Mouse (Mus musculus): Measurements from ENCODE around the gene Phlda1. TPM values are rescaled to one million over a fixed set of nuclear protein-coding genes. Genes with fewer than 3 reads are reported as not detected.

Gene Phlda1
- total and polyA plus RNA-seq, 3 experiments = 13.4 to 16.8 (median 16.2) TPM

- no peak for TF ChIP-seq CTCF (IDR thresholded peaks at IDR 0.05)
- no peak for TF ChIP-seq EP300 (IDR thresholded peaks at IDR 0.05; ENCODE audit: insufficient read depth, low read depth, low read length)
- no peak for TF ChIP-seq POLR2A (IDR thresholded peaks at IDR 0.05; ENCODE audit: insufficient read depth, low read depth, low read length)
- Histone ChIP-seq H3K79me2 (replicated peaks; ENCODE audit: control insufficient read depth, insufficient read depth, low read length) (no peaks in the 10 kb centered on the region), H3K27ac (peak overlapping the region; percentile 93), H3K4me3 (peak overlapping the region; percentile 82), H3K4me1 (ENCODE audit: control insufficient read depth, insufficient read depth, low read length) (peaks cover 4% of the 10 kb centered on the region), H3K36me3 (ENCODE audit: control insufficient read depth, insufficient read depth, low read length) (peaks cover 4% of the 10 kb centered on the region; the same call in 1 of the 2 replicates), H3K9ac (ENCODE audit: low read depth, low read length) (peak overlapping the region; percentile 89), H3K27me3 (ENCODE audit: control insufficient read depth, insufficient read depth, low read length) (no peaks in the 10 kb centered on the region)
- intact Hi-C loops (cut with DNase I) = loop anchor here (1.0 to 10.0 kb wide), 5 partner anchors 40 to 418 kb away; no protein-coding TSS in a partner anchor
- under 1% methylated on average over 22 of the region's 23 CpGs for WGBS
- DNase-seq = no peak
These were observed 907 bp downstream of the Phlda1 start for GRCm38 (mm10) chr10:111506926-111507459.

GRCm38 (mm10) chr10:111507460-111508211 lies 1.6 kb downstream of the Phlda1 start:
- 2% methylated on average over 38 of the region's 38 CpGs for WGBS

GRCm38 (mm10) chr10:111508324-111509080 lies 2.4 kb downstream of the Phlda1 start:
- intact Hi-C loops (cut with DNase I) = loop anchor here (5.0 to 10.0 kb wide), 4 partner anchors 39 to 306 kb away; no protein-coding TSS in a partner anchor
- Histone ChIP-seq H3K27me3 (ENCODE audit: control insufficient read depth, insufficient read depth, low read length) (no peaks in the 10 kb centered on the region), H3K4me3 (peak overlapping the region; percentile 62), H3K36me3 (ENCODE audit: control insufficient read depth, insufficient read depth, low read length) (peaks cover 4% of the 10 kb centered on the region; the same call in 1 of the 2 replicates), H3K4me1 (ENCODE audit: control insufficient read depth, insufficient read depth, low read length) (peaks cover 4% of the 10 kb centered on the region), H3K27ac (peak overlapping the region; percentile 76), H3K9ac (ENCODE audit: low read depth, low read length) (no peak overlapping the region), H3K79me2 (replicated peaks; ENCODE audit: control insufficient read depth, insufficient read depth, low read length) (no peaks in the 10 kb centered on the region)
- WGBS = 38% methylated on average over 7 of the region's 7 CpGs
- no peak for DNase-seq
- TF ChIP-seq EP300 (IDR thresholded peaks at IDR 0.05; ENCODE audit: insufficient read depth, low read depth, low read length) (no peak), POLR2A (IDR thresholded peaks at IDR 0.05; ENCODE audit: insufficient read depth, low read depth, low read length) (no peak), CTCF (IDR thresholded peaks at IDR 0.05) (no peak)

More at GRCm38 (mm10) chr10:111507460-111508211, 1.6 kb downstream of the Phlda1 start:
- intact Hi-C loops (cut with DNase I) = loop anchor here (1.0 to 10.0 kb wide), 5 partner anchors 40 to 418 kb away; no protein-coding TSS in a partner anchor
- Histone ChIP-seq H3K4me1 (ENCODE audit: control insufficient read depth, insufficient read depth, low read length) (peaks cover 4% of the 10 kb centered on the region), H3K27ac (peak overlapping the region; percentile 76), H3K27me3 (ENCODE audit: control insufficient read depth, insufficient read depth, low read length) (no peaks in the 10 kb centered on the region), H3K36me3 (ENCODE audit: control insufficient read depth, insufficient read depth, low read length) (peaks cover 4% of the 10 kb centered on the region; the same call in 1 of the 2 replicates), H3K4me3 (peak overlapping the region; percentile 62), H3K9ac (ENCODE audit: low read depth, low read length) (peak overlapping the region; percentile 89), H3K79me2 (replicated peaks; ENCODE audit: control insufficient read depth, insufficient read depth, low read length) (no peaks in the 10 kb centered on the region)
- DNase-seq = peak; percentile 67 to 70
- TF ChIP-seq EP300 (IDR thresholded peaks at IDR 0.05; ENCODE audit: insufficient read depth, low read depth, low read length) (0 out of 2 replicates have a peak, but pooled peaks have one; percentile 16), CTCF (IDR thresholded peaks at IDR 0.05) (peak; percentile 60), POLR2A (IDR thresholded peaks at IDR 0.05; ENCODE audit: insufficient read depth, low read depth, low read length) (no peak)

DNA sequence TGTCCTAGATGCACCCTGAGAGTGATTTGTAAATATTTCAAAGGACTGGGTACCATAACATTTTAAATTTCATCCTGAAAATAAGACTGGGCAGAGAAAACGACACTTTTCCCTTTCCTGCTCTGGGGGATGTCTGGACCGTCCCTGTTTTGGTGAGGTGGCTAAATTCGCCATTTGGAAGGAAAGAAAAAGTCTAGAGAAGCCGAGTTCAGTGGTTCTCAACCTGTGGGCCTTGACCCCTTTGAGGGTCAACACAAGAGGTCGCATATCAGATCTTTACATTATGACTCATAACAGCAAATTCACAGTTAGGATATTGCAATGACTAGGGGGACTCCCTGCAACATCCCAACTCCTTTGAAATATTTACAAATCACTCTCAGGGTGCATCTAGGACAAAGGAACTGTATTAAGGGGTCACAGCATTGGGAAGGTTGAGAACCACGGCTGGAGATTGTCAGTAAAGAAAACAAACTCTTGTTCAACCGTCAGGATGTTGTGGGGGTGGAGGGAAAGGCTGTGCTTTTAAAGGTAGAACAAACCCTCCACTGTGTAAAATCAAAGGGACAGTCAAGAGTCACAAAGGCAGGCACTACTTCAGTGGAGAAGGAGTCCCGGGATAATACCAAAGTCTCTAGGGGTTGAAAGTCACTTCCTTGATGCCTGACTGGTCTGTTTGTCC lies 3.2 kb downstream of the Phlda1 start:
- DNase-seq = no peak
- Histone ChIP-seq H3K27ac (no peak overlapping the region; the same call in 1 of the 2 replicates), H3K4me1 (ENCODE audit: control insufficient read depth, insufficient read depth, low read length) (peaks cover 4% of the 10 kb centered on the region), H3K36me3 (ENCODE audit: control insufficient read depth, insufficient read depth, low read length) (peaks cover 4% of the 10 kb centered on the region; the same call in 1 of the 2 replicates), H3K79me2 (replicated peaks; ENCODE audit: control insufficient read depth, insufficient read depth, low read length) (no peaks in the 10 kb centered on the region), H3K27me3 (ENCODE audit: control insufficient read depth, insufficient read depth, low read length) (no peaks in the 10 kb centered on the region), H3K9ac (ENCODE audit: low read depth, low read length) (no peak overlapping the region), H3K4me3 (no peak overlapping the region)
- TF ChIP-seq POLR2A (IDR thresholded peaks at IDR 0.05; ENCODE audit: insufficient read depth, low read depth, low read length) (no peak), EP300 (IDR thresholded peaks at IDR 0.05; ENCODE audit: insufficient read depth, low read depth, low read length) (no peak), CTCF (IDR thresholded peaks at IDR 0.05) (no peak)
- WGBS = 62% methylated on average over 8 of the region's 8 CpGs
- intact Hi-C loops (cut with DNase I) = loop anchor here (5.0 to 10.0 kb wide), 4 partner anchors 38 to 306 kb away; no protein-coding TSS in a partner anchor

DNA sequence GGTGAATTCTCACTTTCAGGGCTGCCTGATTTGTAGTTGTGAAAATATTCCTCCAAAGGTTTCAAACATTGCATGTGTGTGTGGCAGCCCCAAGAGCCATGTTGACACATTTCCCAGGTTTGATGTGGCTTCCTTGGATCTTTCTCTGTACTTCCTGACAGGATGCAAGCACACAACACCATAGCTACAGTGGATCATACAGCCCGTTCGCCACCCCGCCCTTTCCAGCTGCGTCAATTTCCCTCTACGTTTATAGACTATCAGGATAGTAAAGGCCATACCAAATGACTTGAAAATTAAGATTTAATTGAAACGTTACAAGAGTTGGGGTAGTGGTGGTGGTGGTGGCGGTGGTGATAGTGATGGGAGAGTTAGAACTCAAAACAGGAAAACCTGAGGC lies 3.9 kb downstream of the Phlda1 start:
- peaks cover 4% of the 10 kb centered on the region for H3K4me1 ChIP-seq (ENCODE audit: control insufficient read depth, insufficient read depth, low read length)
- DNase-seq = no peak
- H3K79me2 ChIP-seq (replicated peaks; ENCODE audit: control insufficient read depth, insufficient read depth, low read length) = no peaks in the 10 kb centered on the region
- no peaks in the 10 kb centered on the region for H3K27me3 ChIP-seq (ENCODE audit: control insufficient read depth, insufficient read depth, low read length)
- WGBS = 56% methylated on average over 7 of the region's 7 CpGs
- peaks cover 4% of the 10 kb centered on the region; the same call in 1 of the 2 replicates for H3K36me3 ChIP-seq (ENCODE audit: control insufficient read depth, insufficient read depth, low read length)
- H3K27ac ChIP-seq = no peak overlapping the region
- no peak overlapping the region for H3K9ac ChIP-seq (ENCODE audit: low read depth, low read length)
- intact Hi-C loops (cut with DNase I) = loop anchor here (5.0 to 10.0 kb wide), 4 partner anchors 37 to 305 kb away; no protein-coding TSS in a partner anchor
- no peak overlapping the region for H3K4me3 ChIP-seq
- TF ChIP-seq CTCF (IDR thresholded peaks at IDR 0.05) = no peak
- TF ChIP-seq EP300 (IDR thresholded peaks at IDR 0.05; ENCODE audit: insufficient read depth, low read depth, low read length) = no peak
- no peak for TF ChIP-seq POLR2A (IDR thresholded peaks at IDR 0.05; ENCODE audit: insufficient read depth, low read depth, low read length)

All from heart, adult 2 months (tissue).